Mouse (Mus musculus) NIH3T3 (cell line): Measurements from ENCODE around the gene Dtx1.

Source experiments
- DNase-seq: peaks from one replicate; pipeline ENCODE4 v3.0.0-alpha.2; 2012; ENCODE audit warnings: low read depth

Dtx1 gene

GRCm38 (mm10) chr5:120711827-120712226 lies at the start of gene Dtx1:
Gene Dtx1 (minus strand): TSS chr5:120711927.
- DNase-seq = no peak

DNA sequence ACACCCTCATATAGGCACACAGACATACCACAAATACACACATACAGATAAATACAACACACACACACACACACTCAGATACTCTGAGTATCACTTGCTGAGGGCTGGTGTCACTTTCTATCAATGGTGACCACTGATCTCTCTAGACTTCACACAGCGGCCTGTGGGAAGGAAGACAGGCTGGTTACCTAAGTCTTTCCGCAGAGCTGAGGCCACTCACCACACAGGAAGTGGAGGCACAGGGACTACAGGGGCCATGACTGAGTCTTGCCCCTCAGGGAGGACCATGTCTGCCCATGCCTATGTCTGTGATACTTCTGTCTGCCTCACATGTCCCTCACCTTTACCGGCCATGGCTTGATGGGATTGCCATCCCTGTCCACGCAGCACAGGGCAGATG lies 42.5 kb upstream of the Dtx1 start:
- DNase-seq = no peak

DNA sequence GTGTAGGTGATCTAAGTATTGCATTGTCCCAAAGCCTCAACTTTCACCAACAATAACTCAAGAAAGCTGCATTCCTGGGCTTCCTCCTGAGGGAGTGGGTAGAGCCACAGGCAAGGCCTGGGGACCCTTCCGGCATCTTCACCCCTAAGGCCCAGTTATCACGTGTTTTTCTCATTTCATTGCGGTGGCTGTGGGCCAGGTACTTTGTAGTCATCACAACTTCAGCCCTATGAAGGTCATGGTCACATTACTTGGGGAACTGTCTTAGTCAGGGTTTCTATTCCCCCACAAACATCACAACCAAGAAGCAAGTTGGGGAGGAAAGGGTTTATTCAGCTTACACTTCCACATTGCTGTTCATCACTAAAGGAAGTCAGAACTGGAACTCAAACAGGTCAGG lies 41.1 kb upstream of the Dtx1 start:
- DNase-seq = no peak

GRCm38 (mm10) chr5:120751206-120751605 lies 39.5 kb upstream of the Dtx1 start:
- no peak for DNase-seq

- DNase-seq = no peak
Observed at GRCm38 (mm10) chr5:120749688-120750087, 38.0 kb upstream of the Dtx1 start, which contains the start of gene Oas2. Gene Oas2 (minus strand): TSS chr5:120749853.

DNA sequence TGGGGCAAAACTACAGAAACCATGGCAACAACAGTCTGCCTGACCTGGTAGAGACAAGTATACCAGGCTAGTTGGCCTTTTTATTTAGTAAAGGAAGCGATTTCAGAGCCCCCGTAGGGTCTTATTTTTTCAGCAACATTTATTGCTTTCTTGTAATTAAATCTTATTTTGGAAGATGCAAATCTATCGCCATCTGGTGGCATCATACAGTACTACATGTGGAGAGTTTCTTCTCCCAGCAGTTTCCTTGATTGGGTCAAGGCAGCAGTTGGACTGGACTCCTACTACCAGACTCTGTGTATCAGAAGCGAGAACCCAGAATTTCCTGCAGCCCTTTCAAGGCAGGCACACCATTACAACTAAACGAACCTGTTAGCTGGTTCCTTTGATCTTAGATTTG lies 34.7 kb upstream of the Dtx1 start:
- DNase-seq = peak; percentile 78

DNA sequence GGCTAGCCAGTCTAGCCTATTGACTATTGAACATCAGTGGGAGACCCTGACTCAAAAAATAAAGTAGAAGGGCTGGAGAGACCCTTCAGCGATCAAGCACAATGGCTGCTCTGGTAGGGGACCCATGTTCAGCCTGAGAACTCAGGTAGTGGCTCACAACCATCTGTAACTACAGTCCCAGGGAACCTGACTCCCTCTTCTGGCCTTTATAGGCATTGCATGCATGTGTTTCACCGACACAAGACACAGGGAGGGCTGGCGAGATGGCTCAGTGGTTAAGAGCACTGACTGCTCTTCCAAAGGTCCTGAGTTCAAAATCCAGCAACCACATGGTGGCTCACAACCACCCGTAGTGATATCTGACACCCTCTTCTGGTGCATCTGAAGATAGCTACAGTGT lies 30.4 kb upstream of the Dtx1 start:
- DNase-seq = peak; percentile 51

DNA sequence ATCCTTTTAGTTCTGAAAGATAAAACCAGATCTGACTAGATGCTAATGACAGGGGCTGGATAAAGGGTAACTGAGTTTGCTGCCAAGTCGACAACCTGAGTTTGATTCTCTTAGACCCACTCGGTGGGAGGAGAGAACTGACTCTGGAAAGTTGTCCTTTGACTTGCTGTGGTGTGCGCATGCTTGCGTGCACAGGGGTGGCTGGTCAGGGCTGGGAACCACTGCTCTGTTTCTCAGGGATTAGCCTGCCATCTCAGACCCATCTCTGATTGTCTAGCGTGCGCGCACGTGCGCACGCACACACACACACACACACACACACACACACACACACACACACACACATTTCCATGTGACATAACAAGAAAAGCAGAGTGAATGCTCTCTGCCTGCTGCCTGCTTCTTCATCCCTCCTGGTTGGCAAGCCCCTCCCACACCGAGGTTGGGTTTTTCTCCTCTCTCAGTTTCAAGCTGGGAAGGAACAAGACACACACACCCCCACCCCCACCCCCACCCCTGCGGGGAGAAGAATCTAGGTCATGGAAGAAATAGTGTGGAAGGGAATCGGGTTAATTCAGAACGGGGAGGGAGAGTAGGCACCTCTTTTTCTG lies 22.8 kb upstream of the Dtx1 start:
- no peak for DNase-seq

DNA sequence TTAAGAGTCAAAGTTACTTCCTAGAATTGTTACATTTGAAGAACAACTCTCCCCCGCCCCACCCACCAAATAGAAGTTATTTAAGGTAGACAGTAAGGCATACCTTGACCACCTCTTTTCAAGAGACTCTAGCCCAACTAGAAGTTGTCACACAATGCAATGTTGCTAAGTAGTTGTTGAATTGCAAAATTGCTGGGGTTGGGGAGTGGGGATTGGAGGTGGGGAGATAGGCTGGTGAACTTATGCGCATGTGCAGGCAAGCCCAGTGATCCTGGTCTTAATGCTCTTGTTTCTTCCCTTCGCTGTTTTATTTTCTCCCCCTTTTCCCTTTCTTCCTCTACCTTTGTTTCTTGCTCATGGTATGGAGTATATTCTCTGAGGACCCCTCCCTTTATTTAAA lies 22.0 kb upstream of the Dtx1 start:
- no peak for DNase-seq

DNA sequence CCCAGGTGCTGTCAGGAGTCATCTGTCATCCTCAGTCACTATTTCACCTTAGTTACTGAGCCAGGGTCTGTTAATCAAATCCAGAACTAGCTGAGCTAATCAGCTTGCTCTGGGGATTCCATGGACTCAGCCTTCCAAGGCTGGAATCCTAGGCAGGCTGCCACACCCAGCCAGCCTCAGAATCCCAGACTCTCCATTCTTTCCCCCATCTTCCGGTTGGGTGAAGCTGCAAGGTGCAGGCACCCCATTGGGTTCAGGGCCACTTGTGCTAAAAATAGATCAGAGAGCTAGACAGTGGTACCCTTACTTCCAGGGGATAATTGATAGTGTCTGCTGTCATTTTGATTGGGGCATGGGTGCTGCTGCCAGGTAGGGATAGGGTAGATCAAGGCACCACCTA lies 21.0 kb upstream of the Dtx1 start:
- no peak for DNase-seq

GRCm38 (mm10) chr5:120729319-120729718 lies 17.6 kb upstream of the Dtx1 start:
- no peak for DNase-seq

GRCm38 (mm10) chr5:120725811-120726455 lies 14.2 kb upstream of the Dtx1 start:
- DNase-seq = no peak

GRCm38 (mm10) chr5:120721005-120721404 lies 9.3 kb upstream of the Dtx1 start:
- DNase-seq = no peak

GRCm38 (mm10) chr5:120718600-120719378 lies 7.1 kb upstream of the Dtx1 start:
- DNase-seq = no peak

- DNase-seq = no peak
Observed at GRCm38 (mm10) chr5:120717136-120717535, 5.4 kb upstream of the Dtx1 start.

- peak; percentile 68 for DNase-seq
Observed at GRCm38 (mm10) chr5:120714314-120714713, 2.6 kb upstream of the Dtx1 start.

- no peak for DNase-seq
Observed at GRCm38 (mm10) chr5:120712721-120713120, 994 bp upstream of the Dtx1 start.

DNA sequence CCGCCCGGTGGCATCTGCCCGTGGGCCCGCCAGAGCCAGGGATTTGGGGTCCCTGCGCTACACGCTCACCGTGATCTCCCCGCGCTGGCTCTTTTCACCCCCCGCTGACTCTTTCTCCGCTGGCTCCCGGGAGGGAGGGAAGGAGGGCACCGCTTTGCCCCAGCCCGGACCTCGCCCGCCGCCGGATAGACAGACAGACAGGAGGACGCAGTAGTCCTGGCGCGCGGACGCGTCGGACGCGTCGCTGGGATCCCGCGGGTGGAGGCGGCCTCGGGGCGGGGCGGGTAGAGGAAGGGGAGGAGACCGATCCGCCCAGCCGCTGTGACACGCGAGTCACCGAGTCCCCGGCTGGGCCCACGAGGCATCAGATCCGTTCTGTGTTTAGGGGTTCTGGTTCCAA lies 311 bp downstream of the Dtx1 start:
- no peak for DNase-seq

DNA sequence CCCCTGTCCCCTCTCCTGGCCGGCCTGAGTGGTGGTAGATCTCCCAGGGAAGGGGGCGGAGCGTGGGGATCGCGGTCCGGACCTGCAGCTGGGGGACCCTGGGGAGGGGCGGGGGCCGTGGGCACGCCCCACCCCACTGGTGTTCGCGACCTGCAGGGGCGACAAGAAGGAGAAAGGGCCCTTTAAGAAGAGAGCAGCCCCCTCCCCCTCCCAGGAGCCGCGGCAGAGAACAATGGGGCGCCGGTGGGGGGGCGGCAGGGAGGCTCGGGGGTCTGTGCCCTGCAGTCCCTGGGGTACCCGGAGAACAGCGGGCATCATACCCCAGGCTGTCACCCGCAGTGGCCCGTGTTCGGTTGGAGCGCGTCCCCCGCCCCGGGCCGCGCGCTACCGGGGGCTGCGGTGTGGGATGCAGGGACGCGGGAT lies 890 bp downstream of the Dtx1 start:
- DNase-seq = no peak

DNA sequence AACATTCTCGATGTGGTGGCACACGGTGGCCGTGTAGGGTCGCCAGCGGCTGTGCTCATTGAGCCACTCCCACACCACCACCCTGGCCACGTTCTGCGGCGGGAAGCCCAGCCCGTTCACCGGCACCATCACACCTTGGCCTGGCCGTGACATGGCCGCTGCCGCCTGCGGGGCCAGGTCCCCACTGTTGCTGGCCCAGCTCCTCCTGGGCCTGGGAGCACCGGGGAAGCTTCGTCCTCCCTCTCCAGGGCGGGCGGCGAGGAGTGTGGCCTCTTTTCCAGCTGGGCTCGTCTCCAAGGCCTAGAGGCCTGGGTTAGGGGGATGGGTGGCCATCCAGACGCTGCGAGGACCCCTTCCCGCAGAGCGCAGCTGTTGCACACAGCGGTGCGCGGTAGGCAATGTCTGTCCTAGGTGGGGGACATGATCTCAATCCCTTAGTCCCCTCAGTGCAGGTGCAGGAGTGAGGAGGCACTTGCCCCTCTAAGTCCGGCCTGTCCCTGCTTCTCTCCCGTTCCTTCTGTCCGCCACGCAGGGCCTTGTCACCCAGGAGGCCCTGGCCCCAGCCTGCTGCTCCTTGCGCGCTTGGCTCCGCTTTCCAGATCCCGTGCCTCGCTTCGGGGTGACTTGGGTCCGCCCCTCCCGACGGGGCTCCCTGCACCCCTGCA lies 1.4 kb downstream of the Dtx1 start:
- DNase-seq = no peak

GRCm38 (mm10) chr5:120706976-120707375 lies 4.8 kb downstream of the Dtx1 start:
- DNase-seq = no peak

DNA sequence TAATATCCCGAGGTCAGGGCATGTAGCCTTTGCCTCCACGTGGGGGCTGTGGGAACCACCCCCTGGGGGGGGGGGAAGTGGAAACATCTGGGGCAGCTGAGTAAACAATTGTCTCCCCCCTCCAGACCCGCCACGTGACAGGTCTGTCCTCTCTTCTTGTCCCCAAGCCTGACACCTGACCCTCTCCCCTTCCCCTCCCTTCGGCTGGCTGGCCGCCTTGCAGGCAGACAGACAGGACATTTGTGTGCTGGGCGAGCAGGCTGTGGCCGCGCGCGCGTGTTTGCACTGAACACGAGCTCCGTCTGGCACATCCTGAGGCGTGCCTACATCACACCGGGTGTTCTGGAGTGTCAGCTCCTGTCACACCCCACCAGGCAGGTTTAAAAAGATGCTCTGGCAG lies 5.2 kb downstream of the Dtx1 start:
- DNase-seq = no peak

- DNase-seq = no peak
Observed at GRCm38 (mm10) chr5:120704421-120704820, 7.3 kb downstream of the Dtx1 start.
